ENCODE assay signal across 9 mouse cellular contexts in genomic region chr7:25322058-25322484, GRCm38 (mm10). TPM values are rescaled to one million over a fixed set of nuclear protein-coding genes. Genes with fewer than 3 reads are reported as not detected.
DNase-seq lines count a peak whose midpoint lies in the region; ATAC-seq and TF ChIP-seq lines count a peak whose summit lies in the region.
"Had no signal": no experiment of that assay in that cellular context is flagged by ENCODE, and none has a peak within 500 bp of the region (broad histone marks: within the 10 kb centered on the region; RNA-seq: fewer than 3 reads in every experiment).

No protein-coding gene starts in this region.

- peak overlapping the region; percentile 35; the same call in 1 of the 2 replicates for H3K4me2 ChIP-seq in kidney, embryonic 14.5 days (replicated peaks; ENCODE audit: low read depth, low read length)
- H3K4me2 ChIP-seq in embryonic facial prominence, embryonic 13.5 days = peak overlapping the region; percentile 50
- peak overlapping the region; percentile 40 for H3K4me2 ChIP-seq in intestine, embryonic 15.5 days (replicated peaks)
- peak overlapping the region; percentile 55 for H3K4me2 ChIP-seq in myocyte (ENCODE audit: low read depth)

- no peak for DNase-seq in kidney, adult 18-20 months
- no peak for DNase-seq in left cerebral cortex, postnatal 36 days (ENCODE audit: low spot score in 2 of 2)

- peaks cover 34% of the 10 kb centered on the region for H3K79me2 ChIP-seq in myocyte (ENCODE audit: control insufficient read depth, insufficient read depth)

- WGBS in kidney, embryonic 14.5 days = 4% methylated on average over 6 of the region's 6 CpGs
- WGBS in embryonic facial prominence, embryonic 13.5 days = 2% methylated on average over 6 of the region's 6 CpGs
- WGBS in intestine, embryonic 15.5 days = 14% methylated on average over 6 of the region's 6 CpGs

- peak overlapping the region; percentile 23 for H3K4me3 ChIP-seq in kidney, embryonic 14.5 days (ENCODE audit: low read length)
- H3K4me3 ChIP-seq in embryonic facial prominence, embryonic 13.5 days = peak overlapping the region; percentile 30
- H3K4me3 ChIP-seq in intestine, embryonic 15.5 days (replicated peaks) = no peak overlapping the region
- no peak overlapping the region for H3K4me3 ChIP-seq in myocyte

- peaks cover 21% of the 10 kb centered on the region for H3K4me1 ChIP-seq in kidney, embryonic 14.5 days (ENCODE audit: control insufficient read depth, insufficient read depth, low read length)
- H3K4me1 ChIP-seq in embryonic facial prominence, embryonic 13.5 days = peaks cover 37% of the 10 kb centered on the region
- H3K4me1 ChIP-seq in intestine, embryonic 15.5 days (replicated peaks) = peaks cover 13% of the 10 kb centered on the region; the same call in 1 of the 2 replicates

- peak overlapping the region; percentile 25; the same call in 1 of the 2 replicates for H3K9ac ChIP-seq in kidney, embryonic 14.5 days (ENCODE audit: low read depth, low read length)
- H3K9ac ChIP-seq in embryonic facial prominence, embryonic 13.5 days = peak overlapping the region; percentile 51
- H3K9ac ChIP-seq in intestine, embryonic 15.5 days = no peak overlapping the region; the same call in 1 of the 2 replicates

- H3ac ChIP-seq in myocyte (ENCODE audit: control insufficient read depth, insufficient read length) = no peak overlapping the region

- intact Hi-C loops in left cerebral cortex, postnatal 36 days (cut with DNase I) = no loop called here

- H3K9me3 ChIP-seq in kidney, embryonic 14.5 days (ENCODE audit: control insufficient read depth, low read length) = no peaks in the 10 kb centered on the region
- no peaks in the 10 kb centered on the region for H3K9me3 ChIP-seq in embryonic facial prominence, embryonic 13.5 days
- no peaks in the 10 kb centered on the region for H3K9me3 ChIP-seq in intestine, embryonic 15.5 days

- H3K36me3 ChIP-seq in kidney, embryonic 14.5 days (ENCODE audit: control insufficient read depth, insufficient read depth, low read length) = no peaks in the 10 kb centered on the region
- peaks cover 16% of the 10 kb centered on the region; the same call in 1 of the 2 replicates for H3K36me3 ChIP-seq in embryonic facial prominence, embryonic 13.5 days
- no peaks in the 10 kb centered on the region for H3K36me3 ChIP-seq in intestine, embryonic 15.5 days
- H3K36me3 ChIP-seq in myocyte (ENCODE audit: control insufficient read depth, insufficient read depth) = no peaks in the 10 kb centered on the region

- no peaks in the 10 kb centered on the region for H3K27me3 ChIP-seq in kidney, embryonic 14.5 days (ENCODE audit: control insufficient read depth, insufficient read depth, low read length)
- no peaks in the 10 kb centered on the region for H3K27me3 ChIP-seq in embryonic facial prominence, embryonic 13.5 days
- H3K27me3 ChIP-seq in intestine, embryonic 15.5 days (replicated peaks) = no peaks in the 10 kb centered on the region
- H3K27me3 ChIP-seq in myocyte (ENCODE audit: control insufficient read depth, insufficient read depth, insufficient read length) = no peaks in the 10 kb centered on the region

- H3K27ac ChIP-seq in kidney, embryonic 14.5 days (ENCODE audit: low read depth, low read length) = peak overlapping the region; percentile 96
- H3K27ac ChIP-seq in embryonic facial prominence, embryonic 13.5 days = peak overlapping the region; percentile 94
- peak overlapping the region; percentile 79 for H3K27ac ChIP-seq in intestine, embryonic 15.5 days

- no peak for TF ChIP-seq POLR2A in myocyte (IDR thresholded peaks at IDR 0.05; ENCODE audit: insufficient read length, low read depth)

- peak; percentile 90 for ATAC-seq in kidney, embryonic 14.5 days (ENCODE audit: low FRiP score, low TSS enrichment)
- peak; percentile 80 for ATAC-seq in embryonic facial prominence, embryonic 13.5 days (ENCODE audit: insufficient number of reproducible peaks, insufficient read depth, low FRiP score, low TSS enrichment, low read depth)
- peak; percentile 86 for ATAC-seq in intestine, embryonic 15.5 days
- no peak for ATAC-seq in monocyte, adult 5-6 weeks (replicated peaks; ENCODE audit: insufficient number of reproducible peaks, low FRiP score, low TSS enrichment, poor library complexity, severe bottlenecking)
- ATAC-seq in inflammation-experienced regulatory T-cells, adult 6 months = no peak

TF ChIP-seq in myocyte, 11 proteins besides CTCF, POLR2A, EP300 and RAD21:
- TF ChIP-seq TCF3 (IDR thresholded peaks at IDR 0.05; ENCODE audit: insufficient read length, low read depth) = no peak
- no peak for TF ChIP-seq REST (IDR thresholded peaks at IDR 0.05; ENCODE audit: insufficient read depth, insufficient read length)
- TF ChIP-seq POLR2AphosphoS2 (IDR thresholded peaks at IDR 0.05; ENCODE audit: insufficient read length, low read depth) = no peak
- no peak for TF ChIP-seq TCF12 (IDR thresholded peaks at IDR 0.05; ENCODE audit: insufficient read depth, poor library complexity, severe bottlenecking)
- no peak for TF ChIP-seq MYOG (IDR thresholded peaks at IDR 0.05; ENCODE audit: control insufficient read depth in 1 of 3, insufficient read depth in 1 of 3, insufficient read length in 2 of 3, low read depth in 2 of 3)
- no peak for TF ChIP-seq MAX (IDR thresholded peaks at IDR 0.05; ENCODE audit: low read depth)
- TF ChIP-seq E2F4 (IDR thresholded peaks at IDR 0.05; ENCODE audit: insufficient read depth) = no peak
- no peak for TF ChIP-seq CEBPB (IDR thresholded peaks at IDR 0.05; ENCODE audit: insufficient read depth, poor library complexity, severe bottlenecking)
- no peak for TF ChIP-seq SRF (IDR thresholded peaks at IDR 0.05; ENCODE audit: control insufficient read depth, insufficient read length, low read depth)
- TF ChIP-seq MYOD1 (IDR thresholded peaks at IDR 0.05; ENCODE audit: control insufficient read depth in 1 of 3, insufficient read length in 2 of 3, low read depth in 2 of 3) = no peak

RNA-seq across cellular contexts. Expression of gene Megf8, which starts 5.1 kb away (rescaled TPM):
- polyA plus RNA-seq in kidney, embryonic 14.5 days (2014; fragmentation: Nextera tagmentation; extraction: Ambion mirVana) = 14.0 and 16.2 TPM in 2 replicates
- 17.6 and 18.5 TPM in 2 replicates for polyA plus RNA-seq in embryonic facial prominence, embryonic 13.5 days (2015; fragmentation: Nextera tagmentation; extraction: Ambion mirVana)
- polyA plus RNA-seq in intestine, embryonic 15.5 days (2015; fragmentation: Nextera tagmentation; extraction: Ambion mirVana) = 8.1 and 9.2 TPM in 2 replicates
- 41.0 TPM for polyA plus RNA-seq in myocyte (2012; fragmentation: generic; extraction: Trizol)
- total RNA-seq in left cerebral cortex, postnatal 36 days (2021) = 100 to 1,000 TPM; 108 to 110 TPM
- total RNA-seq in monocyte, adult 5-6 weeks (2017) = 0.64 to 1.8 TPM (median 0.86 TPM) in 3 replicates
- under 1 TPM in 2 of 3 experiments, not detected in 1; 0.13 to 0.31 TPM for polyA plus RNA-seq in inflammation-experienced regulatory T-cells, adult 6 months (2017; shearing (Covaris generic))

RNA-seq across cellular contexts. Expression of gene Tmem145, which starts 16.2 kb away (rescaled TPM):
- polyA plus RNA-seq in kidney, embryonic 14.5 days (2014; fragmentation: Nextera tagmentation; extraction: Ambion mirVana) = 0.49 and 0.62 TPM in 2 replicates
- 2.2 and 2.5 TPM in 2 replicates for polyA plus RNA-seq in embryonic facial prominence, embryonic 13.5 days (2015; fragmentation: Nextera tagmentation; extraction: Ambion mirVana)
- 1.2 and 1.3 TPM in 2 replicates for polyA plus RNA-seq in intestine, embryonic 15.5 days (2015; fragmentation: Nextera tagmentation; extraction: Ambion mirVana)
- 0.02 TPM for polyA plus RNA-seq in myocyte (2012; fragmentation: generic; extraction: Trizol)
- total RNA-seq in left cerebral cortex, postnatal 36 days (2021) = 10 to 100 TPM; 44.4 to 57.4 TPM
- total RNA-seq in monocyte, adult 5-6 weeks (2017) = not detected in 3 replicates
- polyA plus RNA-seq in inflammation-experienced regulatory T-cells, adult 6 months (2017; shearing (Covaris generic)) = not detected
- total RNA-seq: liver, adult 2 months had no signal
- polyA plus RNA-seq: liver, adult 2 months had no signal

RNA-seq across cellular contexts. Expression of gene Prr19, which starts 20.9 kb away (rescaled TPM):
- polyA plus RNA-seq in kidney, embryonic 14.5 days (2014; fragmentation: Nextera tagmentation; extraction: Ambion mirVana) = 0.67 and 0.69 TPM in 2 replicates
- 0.60 and 0.92 TPM in 2 replicates for polyA plus RNA-seq in embryonic facial prominence, embryonic 13.5 days (2015; fragmentation: Nextera tagmentation; extraction: Ambion mirVana)
- 0.41 and 0.71 TPM in 2 replicates for polyA plus RNA-seq in intestine, embryonic 15.5 days (2015; fragmentation: Nextera tagmentation; extraction: Ambion mirVana)
- polyA plus RNA-seq in myocyte (2012; fragmentation: generic; extraction: Trizol) = not detected
- total RNA-seq in left cerebral cortex, postnatal 36 days (2021) = not detected
- total RNA-seq in monocyte, adult 5-6 weeks (2017) = not detected in 3 replicates
- not detected for polyA plus RNA-seq in inflammation-experienced regulatory T-cells, adult 6 months (2017; shearing (Covaris generic))
- total RNA-seq: liver, adult 2 months had no signal
- polyA plus RNA-seq: liver, adult 2 months had no signal

RNA-seq across cellular contexts. Expression of gene Pafah1b3, which starts 24.3 kb away (rescaled TPM):
- 199 and 245 TPM in 2 replicates for polyA plus RNA-seq in kidney, embryonic 14.5 days (2014; fragmentation: Nextera tagmentation; extraction: Ambion mirVana)
- polyA plus RNA-seq in embryonic facial prominence, embryonic 13.5 days (2015; fragmentation: Nextera tagmentation; extraction: Ambion mirVana) = 315 and 322 TPM in 2 replicates
- 173 TPM in 2 replicates for polyA plus RNA-seq in intestine, embryonic 15.5 days (2015; fragmentation: Nextera tagmentation; extraction: Ambion mirVana)
- polyA plus RNA-seq in myocyte (2012; fragmentation: generic; extraction: Trizol) = 54.0 TPM
- total RNA-seq in left cerebral cortex, postnatal 36 days (2021) = 10 to 100 TPM; 24.0 to 25.5 TPM
- 8.0 to 20.6 TPM (median 20.3 TPM) in 3 replicates for total RNA-seq in monocyte, adult 5-6 weeks (2017)
- 10 to 100 TPM; 17.5 to 37.2 (median 31.3) TPM for polyA plus RNA-seq in inflammation-experienced regulatory T-cells, adult 6 months (2017; shearing (Covaris generic))

RNA-seq across cellular contexts. Expression of gene Cnfn, which starts 47.5 kb away (rescaled TPM):
- not detected in 2 replicates for polyA plus RNA-seq in kidney, embryonic 14.5 days (2014; fragmentation: Nextera tagmentation; extraction: Ambion mirVana)
- 4.4 and 7.0 TPM in 2 replicates for polyA plus RNA-seq in embryonic facial prominence, embryonic 13.5 days (2015; fragmentation: Nextera tagmentation; extraction: Ambion mirVana)
- 0.47 and 0.63 TPM in 2 replicates for polyA plus RNA-seq in intestine, embryonic 15.5 days (2015; fragmentation: Nextera tagmentation; extraction: Ambion mirVana)
- polyA plus RNA-seq in myocyte (2012; fragmentation: generic; extraction: Trizol) = not detected
- total RNA-seq in left cerebral cortex, postnatal 36 days (2021) = not detected
- total RNA-seq in monocyte, adult 5-6 weeks (2017) = not detected in 3 replicates
- polyA plus RNA-seq in inflammation-experienced regulatory T-cells, adult 6 months (2017; shearing (Covaris generic)) = not detected
- total RNA-seq: liver, adult 2 months had no signal
- polyA plus RNA-seq: liver, adult 2 months had no signal

Comparison
In these comparisons a context has a peak if more than half of its experiments do, and no peak if none do; other contexts are left out.
1. ATAC-seq: peak in kidney, embryonic 14.5 days (single experiment), embryonic facial prominence, embryonic 13.5 days (single experiment) and intestine, embryonic 15.5 days (single experiment); none in monocyte, adult 5-6 weeks (single experiment) and inflammation-experienced regulatory T-cells, adult 6 months (single experiment).
2. H3K4me3 ChIP-seq: peak in kidney, embryonic 14.5 days (single experiment) and embryonic facial prominence, embryonic 13.5 days (single experiment); none in intestine, embryonic 15.5 days (single experiment) and myocyte (single experiment).
3. Peak in every context shown above with its lines, with median percentiles within 50 percentile points of each other: H3K27ac ChIP-seq and H3K4me2 ChIP-seq.